Mouse (Mus musculus) heart, embryonic 15.5 days (tissue): ENCODE data around the gene Hand2. TPM values are rescaled to one million over a fixed set of nuclear protein-coding genes. Genes with fewer than 3 reads are reported as not detected.

ENCODE experiments used
- ATAC-seq: fragments of 200-750 bp; cut with Nextera tagmentation; replicated peaks from 2 replicates; pipeline ENCODE4 v1.8.0; 2017; ENCODE audit warnings: low read depth, moderate TSS enrichment; ENCODE audit not compliant: insufficient number of reproducible peaks, insufficient read depth, low FRiP score
- H3K27ac ChIP-seq: fragments of 300-500 bp; sonication (generic); 2 replicates; pipeline ENCODE4 v1.5.1; 2015; ENCODE audit warnings: mild to moderate bottlenecking, inconsistent platforms
- H3K27me3 ChIP-seq: fragments of 300-500 bp; sonication (generic); 2 replicates; pipeline ENCODE4 v1.6.1; 2015; ENCODE audit warnings: inconsistent platforms
- H3K36me3 ChIP-seq: fragments of 300-500 bp; sonication (generic); 2 replicates; pipeline ENCODE4 v1.6.1; 2015; ENCODE audit warnings: mild to moderate bottlenecking, inconsistent platforms
- H3K4me1 ChIP-seq: fragments of 300-500 bp; sonication (generic); replicated peaks from 2 replicates; pipeline ENCODE4 v1.6.1; 2015; ENCODE audit warnings: inconsistent platforms
- H3K4me2 ChIP-seq: fragments of 300-500 bp; sonication (generic); 2 replicates; pipeline ENCODE4 v1.6.1; 2015; ENCODE audit warnings: inconsistent platforms, mild to moderate bottlenecking, moderate library complexity
- H3K4me3 ChIP-seq: fragments of 300-500 bp; sonication (generic); 2 replicates; pipeline ENCODE4 v1.5.1; 2015; ENCODE audit warnings: mild to moderate bottlenecking, inconsistent platforms
- H3K9ac ChIP-seq: fragments of 300-500 bp; sonication (generic); 2 replicates; pipeline ENCODE4 v1.6.1; 2015; ENCODE audit warnings: mild to moderate bottlenecking, inconsistent platforms
- H3K9me3 ChIP-seq: fragments of 300-500 bp; sonication (generic); replicated peaks from 2 replicates; pipeline ENCODE4 v1.6.1; 2016; ENCODE audit warnings: inconsistent platforms
- WGBS: fragments of 180-500 bp; shearing (Covaris S2); methylation state at CpG from one replicate; pipeline ENCODE4 v1.1.7; 2015; ENCODE audit warnings: mixed read lengths; 5-methylcytosine and 5-hydroxymethylcytosine counted together
- polyA plus RNA-seq: library from polyadenylated mRNA; unstranded; fragments of >200 nt; fragmentation: Nextera tagmentation; extraction: Ambion mirVana; gene quantifications from 2 replicates; pipeline ENCODE4 v1.2.1, GENCODE M21; 2015

Gene Hand2
- polyA plus RNA-seq, 1 experiment from 2014 or later: 11.8 TPM

GRCm38 (mm10) chr8:57333795-57334551 is 13.2 kb downstream of the Hand2 start:
- peak overlapping the region; percentile 82 for H3K4me2 ChIP-seq
- H3K9ac ChIP-seq: peak overlapping the region; percentile 66
- H3K27me3 ChIP-seq: peaks cover 3% of the 10 kb centered on the region; the same call in 1 of the 2 replicates
- under 1% methylated on average over 41 of the region's 41 CpGs for WGBS
- H3K4me1 ChIP-seq: peaks cover 16% of the 10 kb centered on the region
- no peaks in the 10 kb centered on the region for H3K9me3 ChIP-seq
- H3K36me3 ChIP-seq: no peaks in the 10 kb centered on the region
- peak; percentile 25; the same call in 1 of the 2 replicates for ATAC-seq
- H3K27ac ChIP-seq: peak overlapping the region; percentile 98
- H3K4me3 ChIP-seq: peak overlapping the region; percentile 57

GRCm38 (mm10) chr8:57334714-57335113 is 13.9 kb downstream of the Hand2 start:
- peak overlapping the region; percentile 82 for H3K4me2 ChIP-seq
- peaks cover 3% of the 10 kb centered on the region; the same call in 1 of the 2 replicates for H3K27me3 ChIP-seq
- 15% methylated on average over 5 of the region's 5 CpGs for WGBS
- H3K36me3 ChIP-seq: no peaks in the 10 kb centered on the region
- H3K4me1 ChIP-seq: peaks cover 10% of the 10 kb centered on the region
- H3K9ac ChIP-seq: peak overlapping the region; percentile 66
- H3K27ac ChIP-seq: peak overlapping the region; percentile 98
- H3K4me3 ChIP-seq: peak overlapping the region; percentile 57
- H3K9me3 ChIP-seq: no peaks in the 10 kb centered on the region
- no peak for ATAC-seq

GRCm38 (mm10) chr8:57337271-57338030 is 16.7 kb downstream of the Hand2 start:
- Histone ChIP-seq H3K4me2 (no peak overlapping the region), H3K27ac (no peak overlapping the region), H3K9me3 (no peaks in the 10 kb centered on the region), H3K27me3 (peaks cover 1% of the 10 kb centered on the region; the same call in 1 of the 2 replicates), H3K36me3 (no peaks in the 10 kb centered on the region), H3K4me1 (peaks cover 27% of the 10 kb centered on the region), H3K9ac (no peak overlapping the region), H3K4me3 (no peak overlapping the region)
- ATAC-seq: no peak
- WGBS: 63% methylated on average over 4 of the region's 4 CpGs

GRCm38 (mm10) chr8:57339711-57340650 is 19.2 kb downstream of the Hand2 start:
- H3K4me3 ChIP-seq: peak overlapping the region; percentile 55; the same call in 1 of the 2 replicates
- H3K4me1 ChIP-seq: peaks cover 37% of the 10 kb centered on the region
- H3K36me3 ChIP-seq: no peaks in the 10 kb centered on the region
- H3K9me3 ChIP-seq: no peaks in the 10 kb centered on the region
- H3K4me2 ChIP-seq: peak overlapping the region; percentile 79
- H3K27me3 ChIP-seq: peaks cover 13% of the 10 kb centered on the region; the same call in 1 of the 2 replicates
- no peak for ATAC-seq
- 56% methylated on average over 14 of the region's 14 CpGs for WGBS
- H3K27ac ChIP-seq: peak overlapping the region; percentile 77
- H3K9ac ChIP-seq: peak overlapping the region; percentile 63; the same call in 1 of the 2 replicates

GRCm38 (mm10) chr8:57340840-57341540 is 20.2 kb downstream of the Hand2 start:
- peak overlapping the region; percentile 79 for H3K4me2 ChIP-seq
- peak overlapping the region; percentile 63 for H3K9ac ChIP-seq
- H3K9me3 ChIP-seq: no peaks in the 10 kb centered on the region
- no peaks in the 10 kb centered on the region for H3K36me3 ChIP-seq
- peak overlapping the region; percentile 77 for H3K27ac ChIP-seq
- H3K4me3 ChIP-seq: peak overlapping the region; percentile 55
- peaks cover 42% of the 10 kb centered on the region for H3K4me1 ChIP-seq
- 5% methylated on average over 41 of the region's 41 CpGs for WGBS
- peak; percentile 70 for ATAC-seq
- H3K27me3 ChIP-seq: peaks cover 13% of the 10 kb centered on the region; the same call in 1 of the 2 replicates

GRCm38 (mm10) chr8:57341541-57341840 is 20.7 kb downstream of the Hand2 start:
- H3K4me1 ChIP-seq: peaks cover 42% of the 10 kb centered on the region
- H3K27ac ChIP-seq: peak overlapping the region; percentile 77
- H3K27me3 ChIP-seq: peaks cover 13% of the 10 kb centered on the region; the same call in 1 of the 2 replicates
- no peaks in the 10 kb centered on the region for H3K9me3 ChIP-seq
- H3K4me2 ChIP-seq: peak overlapping the region; percentile 79
- H3K4me3 ChIP-seq: peak overlapping the region; percentile 55
- WGBS: 9% methylated on average over 6 of the region's 6 CpGs
- H3K36me3 ChIP-seq: no peaks in the 10 kb centered on the region
- peak overlapping the region; percentile 63 for H3K9ac ChIP-seq
- no peak for ATAC-seq

- Histone ChIP-seq H3K27ac (no peak overlapping the region), H3K9ac (no peak overlapping the region), H3K27me3 (peaks cover 15% of the 10 kb centered on the region; the same call in 1 of the 2 replicates), H3K9me3 (no peaks in the 10 kb centered on the region), H3K4me2 (no peak overlapping the region), H3K4me1 (peaks cover 42% of the 10 kb centered on the region), H3K4me3 (no peak overlapping the region), H3K36me3 (no peaks in the 10 kb centered on the region)
- no peak for ATAC-seq
- 60% methylated on average over 12 of the region's 12 CpGs for WGBS
Measured at GRCm38 (mm10) chr8:57342386-57343090, 21.8 kb downstream of the Hand2 start.

GRCm38 (mm10) chr8:57343731-57344315 is 23.0 kb downstream of the Hand2 start:
- whole genome bisulfite sequencing: 33% methylated on average over 6 of the region's 6 CpGs

GRCm38 (mm10) chr8:57344956-57345870 is 24.4 kb downstream of the Hand2 start:
- 37% methylated on average over 23 of the region's 23 CpGs for WGBS
- H3K4me3 ChIP-seq: no peak overlapping the region
- H3K36me3 ChIP-seq: no peaks in the 10 kb centered on the region
- no peak overlapping the region for H3K9ac ChIP-seq
- no peak for ATAC-seq
- no peak overlapping the region for H3K4me2 ChIP-seq
- no peak overlapping the region for H3K27ac ChIP-seq
- H3K4me1 ChIP-seq: peaks cover 56% of the 10 kb centered on the region
- H3K9me3 ChIP-seq: no peaks in the 10 kb centered on the region
- H3K27me3 ChIP-seq: peaks cover 20% of the 10 kb centered on the region; the same call in 1 of the 2 replicates

More at GRCm38 (mm10) chr8:57343731-57344315, 23.0 kb downstream of the Hand2 start:
- no peak for ATAC-seq
- no peak overlapping the region for H3K4me2 ChIP-seq
- no peaks in the 10 kb centered on the region for H3K9me3 ChIP-seq
- H3K4me1 ChIP-seq: peaks cover 50% of the 10 kb centered on the region
- no peak overlapping the region for H3K9ac ChIP-seq
- no peak overlapping the region for H3K4me3 ChIP-seq
- no peak overlapping the region for H3K27ac ChIP-seq
- peaks cover 20% of the 10 kb centered on the region; the same call in 1 of the 2 replicates for H3K27me3 ChIP-seq
- no peaks in the 10 kb centered on the region for H3K36me3 ChIP-seq
